Mouse (Mus musculus) forebrain, embryonic 14.5 days (tissue): ENCODE results near the gene Rbmxl1. TPM values are rescaled to one million over a fixed set of nuclear protein-coding genes. Genes with fewer than 3 reads are reported as not detected.
A peak's percentile ranks its signal among the peaks of the same experiment; 100 is the strongest.
"Not testable (repeated sequence)": the region's sequence is repeated elsewhere in the genome, so short reads cannot be mapped to it uniquely, and the experiment has no call there.

Experiments used
- ATAC-seq: fragments of 200-750 bp; cut with Nextera tagmentation; 2 replicates; pipeline ENCODE4 v1.8.0; 2017; ENCODE audit warnings: mild to moderate bottlenecking, moderate library complexity
- DNase-seq: peaks from one replicate; pipeline ENCODE4 v3.0.0-alpha.2; 2015; ENCODE audit warnings: low spot score
- H3K27ac ChIP-seq: fragments of 300-500 bp; sonication (generic); 2 replicates; pipeline ENCODE4 v1.5.1; 2014; ENCODE audit warnings: low read depth, mild to moderate bottlenecking, control low read depth, low read length, moderate library complexity
- H3K27me3 ChIP-seq: fragments of 300-500 bp; sonication (generic); replicated peaks from 2 replicates; pipeline ENCODE4 v1.6.1; 2014; ENCODE audit warnings: low read length, control low read depth, mixed read lengths; ENCODE audit not compliant: control insufficient read depth, insufficient read depth
- H3K36me3 ChIP-seq: fragments of 300-500 bp; sonication (generic); 2 replicates; pipeline ENCODE4 v1.6.1; 2014; ENCODE audit warnings: low read length, control low read depth; ENCODE audit not compliant: control insufficient read depth, insufficient read depth
- H3K4me1 ChIP-seq: fragments of 300-500 bp; sonication (generic); 2 replicates; pipeline ENCODE4 v1.6.1; 2014; ENCODE audit warnings: antibody characterized with exemption, low read length, control low read depth; ENCODE audit not compliant: control insufficient read depth, insufficient read depth
- H3K4me2 ChIP-seq: fragments of 300-500 bp; sonication (generic); 2 replicates; pipeline ENCODE4 v1.6.1; 2014; ENCODE audit warnings: mild to moderate bottlenecking, control low read depth, low read length
- H3K4me3 ChIP-seq: fragments of 300-500 bp; sonication (generic); 2 replicates; pipeline ENCODE4 v1.5.1; 2014; ENCODE audit warnings: low read depth, low read length, control low read depth
- H3K9ac ChIP-seq: fragments of 300-500 bp; sonication (generic); 2 replicates; pipeline ENCODE4 v1.6.1; 2014; ENCODE audit warnings: mild to moderate bottlenecking, low read length, control low read depth, moderate library complexity
- H3K9me3 ChIP-seq: fragments of 300-500 bp; sonication (generic); replicated peaks from 2 replicates; pipeline ENCODE4 v1.6.1; 2016; ENCODE audit warnings: low read length, control low read depth, mixed read lengths; ENCODE audit not compliant: control insufficient read depth
- WGBS: fragments of 180-500 bp; shearing (Covaris S2); extraction: QIAGEN DNeasy Blood & Tissue Kit; methylation state at CpG from one replicate; pipeline ENCODE4 v1.1.7; 2014; 5-methylcytosine and 5-hydroxymethylcytosine counted together
- polyA plus RNA-seq: library from polyadenylated mRNA; unstranded; fragments of >200 nt; fragmentation: Nextera tagmentation; extraction: Ambion mirVana; gene quantifications from 2 replicates; pipeline ENCODE4 v1.2.1, GENCODE M21; 2014

Gene Rbmxl1
- 263 and 267 TPM in 2 replicates for polyA plus RNA-seq

DNA sequence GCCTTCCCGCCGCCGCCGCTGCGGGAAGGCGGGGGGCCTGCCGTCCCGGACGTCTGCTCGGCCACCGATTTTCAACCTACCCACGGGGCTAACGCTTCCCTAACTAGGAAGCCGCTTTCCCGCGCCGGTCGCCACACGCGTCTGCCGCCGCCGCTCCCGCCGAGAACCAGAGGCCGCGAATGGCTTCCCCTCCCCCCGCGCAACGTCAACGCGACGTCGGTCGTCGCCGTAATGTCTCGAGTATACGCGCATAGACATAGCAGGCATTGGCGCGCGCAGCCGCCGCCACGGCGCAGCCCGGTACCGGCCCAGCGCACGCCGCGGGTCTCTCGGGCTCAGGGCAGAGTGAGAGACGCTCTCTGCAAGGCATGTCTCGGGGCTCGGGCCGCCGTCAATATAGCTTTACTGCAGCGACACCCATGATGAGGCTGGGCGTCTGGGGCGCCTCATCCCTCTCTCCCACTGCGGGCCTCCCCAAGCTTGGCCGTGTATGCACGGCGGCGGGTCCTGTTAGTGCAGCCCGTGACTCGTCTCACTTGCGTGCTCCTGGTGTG lies at the start of gene Rbmxl1:
Rbmxl1 (minus strand) TSS at position 180 of the 554 bp plus-strand sequence.
- DNase-seq (peak; percentile 94), ATAC-seq (peak; percentile 92)
- Histone ChIP-seq H3K4me1 (peaks cover 10% of the 10 kb centered on the region), H3K27ac (peak within 1 kb of the TSS; percentile 96), H3K9ac (peak within 1 kb of the TSS; percentile 98), H3K4me2 (peak within 1 kb of the TSS; percentile 91), H3K9me3 (no peaks in the 10 kb centered on the region; the same call in 1 of the 2 replicates), H3K36me3 (peaks cover 17% of the 10 kb centered on the region), H3K27me3 (no peaks in the 10 kb centered on the region), H3K4me3 (peak within 1 kb of the TSS; percentile 95)
- WGBS: 0% methylated on average over 70 of the region's 70 CpGs

DNA sequence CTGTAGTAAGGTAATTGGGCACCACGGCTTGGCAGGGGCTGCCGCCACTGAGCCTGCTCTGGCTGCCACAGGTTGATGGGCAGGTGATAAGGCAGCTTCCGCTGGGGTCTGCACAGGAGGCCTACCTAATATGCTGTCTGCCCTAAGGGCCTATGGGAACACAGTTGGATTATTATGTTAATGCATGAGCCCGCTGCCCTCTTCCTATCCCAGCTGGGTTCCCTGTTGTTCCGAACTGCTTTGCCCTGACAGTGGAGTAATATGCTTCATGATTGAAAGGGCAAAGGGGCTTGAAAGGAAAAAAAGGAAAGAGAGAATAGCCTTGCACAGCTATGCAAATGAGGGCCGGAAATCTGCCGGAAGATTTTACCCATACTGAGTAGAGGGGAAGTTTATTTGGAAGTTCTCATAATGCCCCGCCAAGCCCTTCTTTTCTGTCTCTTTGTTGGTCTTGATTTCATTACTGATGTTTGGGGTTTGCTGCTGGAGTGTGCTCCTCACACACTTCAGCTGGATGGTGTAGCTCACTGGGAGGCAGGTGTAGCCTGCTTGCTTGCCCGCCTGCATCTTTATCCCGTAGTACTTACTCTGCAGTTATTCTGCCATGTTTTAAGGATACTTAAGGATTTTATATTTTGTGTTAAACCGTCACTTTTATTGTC lies 48.2 kb upstream of the Rbmxl1 start:
- Histone ChIP-seq H3K4me1 (peaks cover 9% of the 10 kb centered on the region), H3K9me3 (0 out of 2 replicates have a peak, but pooled peaks cover 4% of the 10 kb centered on the region), H3K4me2 (peak overlapping the region; percentile 25), H3K4me3 (no peak overlapping the region), H3K36me3 (no peaks in the 10 kb centered on the region), H3K9ac (no peak overlapping the region), H3K27ac (no peak overlapping the region), H3K27me3 (no peaks in the 10 kb centered on the region)
- 8% methylated on average over 11 of the region's 11 CpGs for WGBS
- DNase-seq: peak; percentile 68
- ATAC-seq: peak; percentile 84

DNA sequence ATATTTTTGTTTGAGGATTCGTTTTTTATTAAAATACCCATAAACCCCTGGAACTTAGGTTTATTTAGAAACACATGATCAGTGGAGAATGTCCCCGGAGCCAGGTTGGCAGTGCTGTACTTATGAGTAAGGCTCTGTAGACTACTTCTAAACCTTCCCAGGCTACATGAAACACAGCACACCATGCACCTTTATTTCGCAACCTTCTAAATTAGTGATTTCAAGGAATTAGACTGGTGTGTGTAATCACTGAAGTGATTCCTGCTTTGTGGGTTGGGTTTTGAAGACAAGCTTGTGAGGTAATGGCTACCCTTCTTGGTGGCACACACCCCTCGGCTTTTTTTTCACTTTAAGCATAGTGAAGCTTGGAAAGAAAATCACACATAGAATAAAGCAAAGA lies 47.1 kb upstream of the Rbmxl1 start:
- Histone ChIP-seq H3K4me3 (no peak overlapping the region), H3K4me2 (no peak overlapping the region), H3K4me1 (peaks cover 9% of the 10 kb centered on the region), H3K9ac (no peak overlapping the region), H3K27ac (no peak overlapping the region), H3K9me3 (no peaks in the 10 kb centered on the region), H3K36me3 (no peaks in the 10 kb centered on the region), H3K27me3 (no peaks in the 10 kb centered on the region)
- no peak for DNase-seq
- ATAC-seq: no peak
- WGBS: 88% methylated on average over 4 of the region's 4 CpGs

DNA sequence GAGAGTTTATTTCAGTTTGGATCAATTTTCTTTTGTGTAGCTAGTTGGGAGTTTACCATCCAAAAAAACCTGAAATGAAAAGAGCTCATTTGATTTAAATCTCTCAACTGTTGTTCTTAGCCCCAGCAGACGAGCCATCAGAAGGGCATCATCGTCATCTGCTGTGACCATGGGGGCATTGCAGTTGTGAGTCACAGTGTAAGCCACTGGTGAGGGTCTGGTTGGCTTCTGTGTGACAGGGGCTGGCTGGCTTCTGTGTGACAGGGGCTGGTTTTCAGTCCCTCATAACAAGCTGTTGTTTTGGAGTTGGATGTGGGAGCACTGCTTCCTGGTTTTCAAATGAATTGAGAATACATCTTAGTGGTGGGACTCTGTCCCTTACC lies 42.0 kb upstream of the Rbmxl1 start:
- H3K9me3 ChIP-seq: no peaks in the 10 kb centered on the region
- H3K27me3 ChIP-seq: no peaks in the 10 kb centered on the region
- H3K4me1 ChIP-seq: peaks cover 7% of the 10 kb centered on the region; the same call in 1 of the 2 replicates
- no peak overlapping the region for H3K4me3 ChIP-seq
- DNase-seq (no peak), ATAC-seq (no peak; the same call in 1 of the 2 replicates)
- WGBS: 51% methylated on average over 2 of the region's 2 CpGs
- no peak overlapping the region for H3K9ac ChIP-seq
- no peak overlapping the region for H3K27ac ChIP-seq
- H3K36me3 ChIP-seq: no peaks in the 10 kb centered on the region
- no peak overlapping the region for H3K4me2 ChIP-seq

DNA sequence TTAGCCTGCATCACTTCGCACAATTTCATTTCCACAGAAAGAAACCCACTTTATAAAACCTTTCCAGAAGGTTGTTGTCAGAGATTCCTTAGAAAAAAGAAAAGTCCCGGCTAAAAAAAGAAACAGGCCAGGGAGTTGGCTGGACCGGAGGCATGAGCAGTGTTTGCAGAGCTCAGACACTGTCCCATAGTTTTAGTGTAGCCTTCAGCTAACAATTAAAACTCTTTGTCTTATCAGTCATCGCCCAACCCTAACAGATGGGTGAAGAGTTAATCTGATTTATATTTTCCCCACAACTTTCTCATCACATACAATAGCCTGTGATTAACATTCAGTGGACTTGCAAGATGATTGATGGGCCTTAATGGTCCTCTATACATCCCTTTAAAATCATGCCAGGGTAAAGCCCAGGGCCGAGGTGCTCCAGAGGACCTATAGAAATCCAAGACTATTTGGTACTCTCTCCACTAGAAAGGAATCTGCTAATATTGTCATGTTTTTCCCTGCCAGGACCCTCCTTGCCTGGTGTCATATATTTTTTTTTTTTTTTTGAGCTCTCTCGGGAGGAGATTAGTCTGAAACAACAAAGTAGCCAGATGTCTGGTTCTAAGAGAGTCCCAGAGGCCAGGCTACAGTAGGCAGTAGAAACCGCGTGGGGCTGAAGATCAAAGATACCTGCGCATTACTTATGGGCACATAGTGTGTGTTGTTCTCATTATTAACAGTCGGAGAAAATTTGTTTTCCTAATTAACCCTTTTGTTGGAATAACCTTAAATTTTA lies 41.5 kb upstream of the Rbmxl1 start:
- WGBS: 40% methylated on average over 10 of the region's 10 CpGs
- ATAC-seq (peak; percentile 70), DNase-seq (peak; percentile 29)
- Histone ChIP-seq H3K4me3 (no peak overlapping the region), H3K27ac (no peak overlapping the region), H3K27me3 (no peaks in the 10 kb centered on the region), H3K9ac (no peak overlapping the region), H3K4me1 (peaks cover 7% of the 10 kb centered on the region; the same call in 1 of the 2 replicates), H3K4me2 (no peak overlapping the region), H3K36me3 (no peaks in the 10 kb centered on the region), H3K9me3 (no peaks in the 10 kb centered on the region)

DNA sequence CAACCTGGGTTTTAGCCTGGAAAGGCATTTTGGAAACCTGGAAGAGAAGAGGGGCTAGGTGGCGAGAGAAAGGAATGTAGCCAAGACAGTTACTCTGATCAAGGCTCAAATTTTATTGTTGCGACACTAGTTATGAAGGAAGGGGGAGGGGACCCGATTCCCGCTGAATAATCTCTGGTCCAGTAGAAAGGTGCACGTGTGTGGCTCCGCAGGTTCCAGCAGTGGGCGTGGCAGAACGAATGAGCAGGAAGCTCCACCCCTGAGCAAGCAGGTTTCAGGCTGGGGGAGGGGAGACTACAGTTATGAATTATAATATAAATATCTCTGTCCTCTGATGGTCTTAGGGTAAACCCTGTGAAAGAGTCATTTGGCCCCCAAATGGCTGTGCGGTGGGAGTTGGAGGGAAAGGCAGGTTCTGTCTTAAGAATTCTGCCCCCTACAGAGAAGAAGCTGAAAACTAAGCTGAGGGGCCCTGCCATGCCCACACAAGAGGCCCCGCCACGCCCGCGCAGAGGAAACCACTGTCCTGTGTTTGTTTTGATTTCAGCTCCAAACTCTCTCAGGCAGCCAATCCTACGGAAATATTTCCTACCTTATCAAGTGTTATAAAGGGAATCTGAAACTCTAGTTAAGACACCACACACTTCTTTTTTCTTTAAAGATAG lies 36.6 kb upstream of the Rbmxl1 start:
- H3K4me1 ChIP-seq, H3K9ac ChIP-seq, H3K27ac ChIP-seq, ATAC-seq, H3K27me3 ChIP-seq, H3K4me3 ChIP-seq, H3K36me3 ChIP-seq, H3K9me3 ChIP-seq, H3K4me2 ChIP-seq, DNase-seq: not testable (repeated sequence)
- 51% methylated on average over 6 of the region's 14 CpGs for WGBS

DNA sequence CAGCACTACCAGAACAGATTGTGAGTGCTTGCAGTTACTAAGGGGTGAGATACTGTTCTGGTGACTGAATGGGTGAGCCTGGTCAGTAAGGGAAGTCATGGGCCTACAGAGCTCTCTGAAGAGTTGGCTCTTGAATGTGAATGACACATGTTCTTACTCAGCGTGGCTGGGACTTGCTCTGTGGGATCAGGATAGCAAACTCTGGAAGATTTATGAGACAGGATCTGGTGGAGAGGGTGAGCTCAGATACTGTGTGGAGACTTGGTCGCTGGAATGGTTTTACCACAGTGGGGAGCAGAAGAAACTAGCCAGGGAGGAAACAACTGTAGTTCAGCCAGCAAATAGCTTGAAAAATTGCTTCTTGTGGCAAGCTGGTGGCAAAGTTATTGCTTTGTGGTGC lies 35.8 kb upstream of the Rbmxl1 start:
- no peak overlapping the region for H3K4me3 ChIP-seq
- no peak for DNase-seq
- no peak overlapping the region for H3K9ac ChIP-seq
- no peaks in the 10 kb centered on the region for H3K9me3 ChIP-seq
- no peak overlapping the region for H3K27ac ChIP-seq
- WGBS: 80% methylated on average over 2 of the region's 2 CpGs
- peaks cover 5% of the 10 kb centered on the region; the same call in 1 of the 2 replicates for H3K36me3 ChIP-seq
- H3K27me3 ChIP-seq: no peaks in the 10 kb centered on the region
- ATAC-seq: no peak
- no peaks in the 10 kb centered on the region for H3K4me1 ChIP-seq
- no peak overlapping the region for H3K4me2 ChIP-seq

DNA sequence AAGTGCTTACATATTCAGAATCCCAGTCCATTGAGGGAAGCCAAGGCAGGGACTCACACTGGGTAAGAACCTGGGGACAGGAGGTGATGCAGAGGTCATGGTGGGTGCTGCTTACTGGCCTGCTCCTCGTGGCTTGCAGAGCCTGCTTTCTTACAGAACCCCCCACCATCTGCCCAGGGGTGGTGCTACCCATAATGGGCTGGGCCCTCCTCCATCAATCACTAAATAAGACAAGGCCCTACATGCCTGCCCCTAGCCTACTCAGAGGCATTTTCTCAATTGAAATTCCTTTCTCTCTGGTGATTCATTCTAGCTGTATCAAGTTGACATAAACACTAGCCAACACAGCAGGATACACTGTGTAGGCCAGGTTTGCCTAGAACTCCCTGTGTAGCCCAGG lies 34.9 kb upstream of the Rbmxl1 start:
- Histone ChIP-seq H3K27ac (no peak overlapping the region), H3K36me3 (peaks cover 5% of the 10 kb centered on the region; the same call in 1 of the 2 replicates), H3K4me2 (no peak overlapping the region), H3K9me3 (no peaks in the 10 kb centered on the region), H3K27me3 (no peaks in the 10 kb centered on the region), H3K4me1 (no peaks in the 10 kb centered on the region), H3K9ac (no peak overlapping the region), H3K4me3 (no peak overlapping the region)
- ATAC-seq: no peak
- 44% methylated on average over 1 of the region's 1 CpGs for WGBS
- DNase-seq: no peak
